Mouse (Mus musculus) bone marrow, adult 2 months (tissue): ENCODE measurements around the gene Srgap3. TPM values are rescaled to one million over a fixed set of nuclear protein-coding genes. Genes with fewer than 3 reads are reported as not detected.

Experiments used
- H3K27ac ChIP-seq: fragments of 200-500 bp; 2 replicates; pipeline ENCODE4 v1.5.1; 2012; ENCODE audit warnings: low read depth, mild to moderate bottlenecking, control low read depth, inconsistent platforms, low read length; ENCODE audit not compliant: control insufficient read depth, poor library complexity, insufficient read depth
- H3K4me1 ChIP-seq: fragments of 200-500 bp; 2 replicates; pipeline ENCODE4 v1.6.1; 2011; ENCODE audit warnings: low read length; ENCODE audit not compliant: control insufficient read depth, insufficient read depth
- H3K4me3 ChIP-seq: fragments of 200-500 bp; replicated peaks from 2 replicates; pipeline ENCODE3; 2011; ENCODE audit warnings: mild to moderate bottlenecking, low read depth, low read length, control low read depth; ENCODE audit not compliant: control insufficient read depth
- CTCF ChIP-seq: fragments of 200-500 bp; IDR thresholded peaks from 2 replicates; pipeline ENCODE4 v1.5.1; 2011; ENCODE audit warnings: low read length, control low read depth; ENCODE audit not compliant: control insufficient read depth, insufficient read depth
- POLR2A ChIP-seq: fragments of 200-500 bp; IDR thresholded peaks from 2 replicates; pipeline ENCODE4 v1.6.1; 2011; ENCODE audit warnings: low read depth, mild to moderate bottlenecking, control low read depth, low read length, borderline replicate concordance; ENCODE audit not compliant: control insufficient read depth
- whole genome bisulfite sequencing: fragments of 180-500 bp; shearing (Covaris S2); methylation state at CpG from one replicate; pipeline ENCODE4 v1.1.7; 2018; 5-methylcytosine and 5-hydroxymethylcytosine counted together
- polyA plus RNA-seq: library from polyadenylated mRNA; stranded (reverse); fragments of >200 nt; gene quantifications from 2 replicates; pipeline ENCODE4 v1.2.4, GENCODE M21; 2011; ENCODE audit warnings: low replicate concordance; ENCODE audit not compliant: missing spikeins, insufficient read depth, insufficient read length

Srgap3 gene
- polyA plus RNA-seq, 1 experiment = 6.0 TPM

DNA sequence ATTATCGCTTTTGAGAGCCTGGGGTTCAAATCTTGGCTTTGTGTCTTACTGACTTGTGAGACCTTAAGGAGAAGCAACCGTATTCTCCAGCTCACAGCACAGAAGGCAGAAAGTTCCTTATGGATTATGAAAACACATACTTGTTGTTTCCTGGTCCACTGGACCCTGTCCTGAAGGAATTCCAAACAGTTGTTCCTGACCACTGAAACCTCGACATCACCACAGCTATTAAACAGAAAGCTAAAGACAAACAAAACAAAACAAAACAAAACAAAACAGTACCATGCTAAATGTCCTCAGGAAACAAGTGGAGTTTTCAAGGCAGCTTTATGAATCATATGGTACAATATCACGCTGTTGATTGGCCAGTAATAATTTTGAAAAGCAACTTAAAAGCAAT is 48.6 kb downstream of the Srgap3 start:
- no peak for TF ChIP-seq CTCF
- TF ChIP-seq POLR2A = no peak
- WGBS = 78% methylated on average over 4 of the region's 4 CpGs
- Histone ChIP-seq H3K4me1 (no peaks in the 10 kb centered on the region), H3K27ac (no peak overlapping the region), H3K4me3 (no peak overlapping the region)

DNA sequence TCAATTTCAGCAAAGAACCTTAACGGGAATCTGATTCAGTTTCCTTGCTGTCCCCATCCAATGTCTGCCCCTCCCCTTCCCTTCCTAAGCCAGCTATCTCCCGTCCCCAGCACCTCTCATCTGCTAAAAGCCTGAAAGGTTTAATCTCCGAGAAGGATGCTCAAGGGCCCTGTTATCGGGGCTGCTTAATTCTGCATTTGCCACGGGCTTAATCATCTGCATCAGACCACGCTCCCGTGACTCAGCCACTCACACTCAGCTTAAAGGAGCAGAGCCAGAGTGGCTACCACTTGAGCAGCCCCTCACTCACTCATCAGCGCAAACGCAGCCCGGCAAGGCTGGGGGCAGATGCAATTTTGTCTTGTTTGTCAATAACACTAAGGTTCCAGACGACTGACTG is 50.7 kb downstream of the Srgap3 start:
- Histone ChIP-seq H3K27ac (no peak overlapping the region), H3K4me1 (no peaks in the 10 kb centered on the region), H3K4me3 (no peak overlapping the region)
- TF ChIP-seq CTCF = no peak
- no peak for TF ChIP-seq POLR2A
- 73% methylated on average over 11 of the region's 11 CpGs for WGBS

DNA sequence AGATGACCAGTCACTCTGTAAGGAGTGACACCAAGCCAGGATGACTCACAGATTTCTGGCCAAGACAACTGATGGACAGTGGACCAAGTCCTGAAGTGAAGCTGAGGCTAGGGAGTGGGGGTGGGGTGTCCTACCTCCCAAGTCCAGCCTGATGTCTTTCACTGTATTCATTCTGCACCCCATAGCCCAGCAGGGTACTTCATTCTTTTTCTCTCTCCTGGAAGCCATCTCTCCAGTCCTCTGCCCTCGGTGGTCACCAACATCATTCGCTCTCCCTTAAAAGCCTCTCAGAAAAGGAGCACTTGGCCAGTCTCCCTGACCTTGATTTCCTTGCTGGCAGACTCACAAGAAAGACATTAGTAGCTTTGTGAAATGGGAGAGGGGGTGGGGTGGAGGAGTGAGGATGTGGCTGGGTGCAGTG is 56.7 kb downstream of the Srgap3 start:
- TF ChIP-seq CTCF (no peak), POLR2A (no peak)
- H3K27ac ChIP-seq = no peak overlapping the region
- no peaks in the 10 kb centered on the region for H3K4me1 ChIP-seq
- WGBS = 83% methylated on average over 2 of the region's 2 CpGs
- no peak overlapping the region for H3K4me3 ChIP-seq

DNA sequence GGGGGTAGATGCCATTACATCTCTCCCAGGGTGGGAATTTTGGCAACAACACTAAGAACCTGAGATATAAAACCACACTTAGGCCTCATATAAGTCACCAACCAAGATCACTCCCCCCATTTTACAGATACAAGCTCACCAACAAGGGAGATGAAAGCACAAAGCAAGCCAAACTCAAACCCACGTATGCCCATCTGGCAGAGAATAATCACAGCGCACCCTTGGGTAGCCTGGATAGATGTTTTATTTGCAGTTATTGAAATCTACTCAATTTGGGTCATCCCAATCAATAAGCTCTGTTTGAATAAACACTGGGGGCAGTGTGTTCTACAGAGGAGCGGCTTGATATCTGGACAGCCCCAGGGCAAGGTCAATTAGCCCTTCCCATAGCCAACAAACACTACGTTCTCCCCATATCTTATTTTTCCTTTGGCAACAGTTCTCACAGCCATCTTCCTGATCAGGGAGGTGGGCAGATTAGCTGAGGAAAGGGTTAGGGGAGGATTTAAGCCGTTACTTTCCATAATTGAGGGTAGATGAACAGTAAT is 63.4 kb downstream of the Srgap3 start:
- Histone ChIP-seq H3K27ac (no peak overlapping the region), H3K4me3 (no peak overlapping the region), H3K4me1 (no peaks in the 10 kb centered on the region)
- TF ChIP-seq POLR2A (no peak), CTCF (no peak)
- WGBS = 87% methylated on average over 5 of the region's 5 CpGs

DNA sequence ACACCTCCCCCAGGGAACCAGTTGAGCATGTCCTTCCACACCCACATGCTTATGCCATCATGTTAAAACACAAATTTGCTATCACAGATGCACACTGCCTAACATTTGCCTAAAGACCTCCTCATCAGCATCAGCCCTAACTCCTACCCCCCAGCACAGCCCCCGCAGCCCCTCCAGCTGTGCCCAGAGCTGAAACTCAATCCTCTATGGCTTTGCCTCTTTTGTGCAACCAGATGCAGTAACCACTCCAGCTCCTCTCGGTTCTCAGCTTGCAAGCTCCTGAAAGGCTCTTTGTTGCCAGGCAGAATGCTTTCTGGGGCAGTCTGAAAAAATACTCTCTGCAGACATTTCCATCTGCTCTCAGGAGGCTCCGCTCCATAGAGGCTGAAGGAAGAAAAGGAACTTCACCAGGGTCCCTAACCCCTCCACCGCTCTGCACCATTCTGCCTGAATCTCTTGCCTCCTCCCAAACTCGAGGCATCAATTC is 67.0 kb downstream of the Srgap3 start:
- no peak overlapping the region for H3K4me3 ChIP-seq
- TF ChIP-seq CTCF (no peak), POLR2A (no peak)
- 78% methylated on average over 5 of the region's 5 CpGs for WGBS
- no peaks in the 10 kb centered on the region for H3K4me1 ChIP-seq
- H3K27ac ChIP-seq = no peak overlapping the region

DNA sequence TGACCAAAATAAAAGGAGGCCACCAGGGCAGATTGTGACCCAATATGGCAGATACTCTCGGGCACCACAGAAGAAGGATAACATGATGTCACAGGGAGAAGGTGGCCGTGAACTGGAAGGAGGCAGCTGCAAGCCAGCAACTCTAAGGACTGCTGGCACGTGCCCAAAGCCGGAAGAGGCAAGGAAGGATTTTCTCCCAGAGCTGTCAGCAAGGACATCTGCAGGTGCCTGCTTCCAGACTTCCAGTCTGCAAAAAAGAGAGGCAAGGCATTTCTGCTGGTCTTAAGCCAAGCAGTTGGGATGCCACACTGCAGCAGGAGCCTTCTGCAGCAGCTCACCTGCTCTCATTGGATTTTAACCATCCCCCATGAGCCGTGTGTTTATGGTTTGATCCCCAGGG is 67.9 kb downstream of the Srgap3 start:
- TF ChIP-seq CTCF (no peak), POLR2A (no peak)
- no peaks in the 10 kb centered on the region for H3K4me1 ChIP-seq
- H3K4me3 ChIP-seq = no peak overlapping the region
- 85% methylated on average over 5 of the region's 5 CpGs for WGBS
- H3K27ac ChIP-seq = no peak overlapping the region

DNA sequence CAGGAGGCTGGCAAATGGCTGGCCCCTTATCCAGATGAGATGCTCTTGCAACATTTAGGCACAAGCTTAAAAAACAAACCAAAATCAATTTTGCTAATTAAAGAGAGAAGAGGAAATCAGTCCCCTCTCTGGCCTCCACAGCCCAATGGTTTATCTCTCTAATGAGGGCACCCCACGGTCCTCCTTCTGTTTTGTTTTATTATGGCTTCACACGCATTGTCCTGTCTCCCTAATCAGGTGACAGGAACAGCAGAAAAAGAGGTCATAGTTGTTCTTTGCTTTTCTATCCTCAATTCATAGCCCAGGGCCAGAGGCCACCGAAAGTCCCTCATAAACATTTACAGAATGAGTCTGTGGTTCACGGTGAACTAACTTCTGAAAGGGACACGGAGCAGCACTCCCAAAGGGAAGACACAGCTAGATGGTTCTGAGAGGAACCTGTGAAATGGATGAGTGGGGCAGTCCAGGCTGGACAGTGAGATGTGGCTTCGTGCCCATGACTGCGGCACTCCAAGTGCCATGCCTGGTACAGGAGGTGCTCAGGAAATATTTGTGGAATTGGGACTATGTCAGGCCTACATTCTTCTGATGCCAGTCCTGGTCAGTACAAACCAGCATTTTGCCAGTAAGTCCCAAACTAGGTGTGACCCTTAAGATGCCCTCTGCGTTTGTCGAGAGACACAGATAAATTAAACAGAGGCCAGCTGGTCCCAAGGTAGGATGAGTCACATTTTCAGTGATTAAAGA is 73.8 kb downstream of the Srgap3 start:
- TF ChIP-seq POLR2A (no peak), CTCF (no peak)
- WGBS = 86% methylated on average over 9 of the region's 9 CpGs
- no peak overlapping the region for H3K4me3 ChIP-seq
- no peaks in the 10 kb centered on the region; the same call in 1 of the 2 replicates for H3K4me1 ChIP-seq
- H3K27ac ChIP-seq = no peak overlapping the region

- TF ChIP-seq POLR2A (no peak), CTCF (no peak)
- no peak overlapping the region for H3K27ac ChIP-seq
- H3K4me1 ChIP-seq = no peaks in the 10 kb centered on the region; the same call in 1 of the 2 replicates
- no peak overlapping the region for H3K4me3 ChIP-seq
- WGBS = 82% methylated on average over 7 of the region's 7 CpGs
Measured at GRCm38 (mm10) chr6:112871241-112871780, 75.8 kb downstream of the Srgap3 start.
